Mouse (Mus musculus) common myeloid progenitor, adult 5-6 weeks (primary cell): Measurements from ENCODE around the gene Fstl3. TPM values are rescaled to one million over a fixed set of nuclear protein-coding genes. Genes with fewer than 3 reads are reported as not detected.

Experiments used
- ATAC-seq: replicated peaks from 2 replicates; pipeline ENCODE4 v1.8.0; 2016; ENCODE audit warnings: low read depth, mild to moderate bottlenecking, moderate TSS enrichment, inconsistent platforms; ENCODE audit not compliant: poor library complexity, severe bottlenecking
- total RNA-seq: library from RNA; stranded (forward); fragments of 200-1000, 187-1606 nt; gene quantifications from 2 replicates; pipeline ENCODE4 v1.2.3, GENCODE M21; 2017

The Fstl3 gene
- total RNA-seq, 1 experiment from 2014 or later: 0.50 TPM

DNA sequence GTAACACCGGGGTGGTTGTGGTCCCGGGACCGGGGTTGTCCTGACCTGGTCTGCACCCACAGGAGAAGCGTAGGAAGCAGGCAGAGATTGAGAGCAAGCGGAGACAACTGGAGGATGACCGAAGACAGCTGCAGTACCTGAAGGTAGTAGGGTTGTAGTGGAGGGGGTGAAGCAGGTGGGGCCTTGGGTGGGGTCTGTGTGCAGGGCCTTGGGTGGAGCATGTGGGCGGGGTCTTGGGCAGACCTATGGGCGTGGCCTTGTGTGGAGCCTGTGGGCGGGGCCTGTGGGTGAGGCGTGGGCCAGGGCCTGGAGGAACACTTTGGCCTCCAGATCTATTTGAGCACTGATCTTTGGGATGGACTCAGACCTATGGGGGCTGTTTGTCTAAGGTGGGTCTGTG lies 29.9 kb downstream of the Fstl3 start:
- ATAC-seq: no peak

DNA sequence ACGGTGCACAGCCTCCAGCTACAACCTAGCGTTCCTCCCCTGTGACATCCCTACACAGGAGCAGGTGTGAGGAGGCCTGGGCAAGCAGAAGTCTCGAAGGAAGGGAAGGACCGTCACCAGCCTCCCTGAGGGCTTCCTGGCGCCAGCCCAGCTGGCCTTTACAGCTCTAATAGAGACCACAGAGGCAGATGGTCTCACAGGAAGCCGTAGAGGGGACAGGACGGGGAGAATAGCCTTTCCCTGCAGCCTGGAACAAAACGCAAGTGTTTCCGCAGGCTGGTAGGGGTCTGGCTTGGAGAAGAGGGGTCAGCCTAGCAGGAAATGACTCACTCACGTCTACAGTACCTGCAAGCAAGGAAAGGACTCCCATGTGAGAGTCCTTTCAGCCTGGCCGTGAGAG lies 30.8 kb downstream of the Fstl3 start:
- no peak for ATAC-seq

DNA sequence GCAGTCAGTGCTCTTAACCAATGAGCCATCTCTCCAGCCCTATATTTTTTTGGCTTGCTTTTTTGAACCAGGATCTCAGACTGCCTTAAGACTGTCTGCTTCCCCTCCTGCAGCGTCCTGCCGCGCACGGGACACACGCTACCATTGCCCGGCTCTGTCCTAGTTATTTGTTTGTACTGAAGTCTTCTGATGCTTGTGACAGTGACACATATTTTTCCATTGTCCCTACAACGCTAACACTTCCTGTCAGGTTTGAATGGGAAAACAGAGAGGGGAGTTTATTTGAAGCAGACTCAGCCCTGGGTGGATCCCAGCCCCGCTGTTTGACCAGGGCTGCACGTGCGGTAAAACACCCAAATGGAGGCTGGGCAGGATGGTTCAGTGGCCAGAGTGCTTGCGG lies 31.7 kb downstream of the Fstl3 start:
- no peak for ATAC-seq

DNA sequence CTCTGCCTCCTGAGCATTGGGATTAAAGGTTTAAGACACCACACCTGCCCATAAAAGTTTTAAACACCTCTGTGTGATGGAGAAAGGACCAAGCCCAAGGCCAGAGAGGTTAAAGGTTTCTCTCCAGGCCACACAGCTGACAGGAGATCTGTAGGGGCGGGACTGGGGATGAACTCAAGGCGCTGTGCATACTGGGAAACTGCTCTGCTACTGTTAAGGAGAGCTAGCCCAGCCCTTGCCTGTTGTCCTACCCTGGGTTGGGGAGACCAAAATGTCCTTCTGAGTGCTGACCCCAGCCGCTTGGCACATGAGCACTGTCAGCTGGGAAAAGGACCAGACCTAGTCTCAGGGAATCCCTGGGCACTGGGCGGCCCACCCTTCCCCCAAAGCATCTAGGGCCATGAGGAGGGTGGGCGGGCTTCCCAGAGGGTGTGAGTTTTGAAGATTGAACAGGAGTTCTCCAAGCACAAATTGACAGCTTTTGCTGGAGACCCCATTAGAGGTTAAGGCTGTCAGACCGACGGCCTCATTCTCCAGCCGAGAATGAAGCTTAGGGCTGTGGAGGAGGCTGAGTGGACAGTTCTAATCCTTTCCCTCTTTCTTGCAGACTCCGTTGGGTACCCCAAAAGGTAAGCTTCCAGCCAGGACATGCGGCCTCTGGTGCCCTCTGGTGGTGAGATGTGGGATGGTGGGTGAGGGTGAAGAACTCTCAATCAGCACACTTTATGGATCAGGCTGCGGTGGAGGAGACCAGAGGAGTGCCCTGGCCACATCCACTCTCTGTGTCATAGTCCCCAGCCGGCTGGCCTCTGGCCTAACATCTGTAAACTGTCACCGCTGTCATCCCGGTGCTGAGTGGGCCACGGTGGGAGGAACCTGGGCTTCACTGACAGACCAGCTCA lies 34.9 kb downstream of the Fstl3 start:
- ATAC-seq: peak; percentile 93

DNA sequence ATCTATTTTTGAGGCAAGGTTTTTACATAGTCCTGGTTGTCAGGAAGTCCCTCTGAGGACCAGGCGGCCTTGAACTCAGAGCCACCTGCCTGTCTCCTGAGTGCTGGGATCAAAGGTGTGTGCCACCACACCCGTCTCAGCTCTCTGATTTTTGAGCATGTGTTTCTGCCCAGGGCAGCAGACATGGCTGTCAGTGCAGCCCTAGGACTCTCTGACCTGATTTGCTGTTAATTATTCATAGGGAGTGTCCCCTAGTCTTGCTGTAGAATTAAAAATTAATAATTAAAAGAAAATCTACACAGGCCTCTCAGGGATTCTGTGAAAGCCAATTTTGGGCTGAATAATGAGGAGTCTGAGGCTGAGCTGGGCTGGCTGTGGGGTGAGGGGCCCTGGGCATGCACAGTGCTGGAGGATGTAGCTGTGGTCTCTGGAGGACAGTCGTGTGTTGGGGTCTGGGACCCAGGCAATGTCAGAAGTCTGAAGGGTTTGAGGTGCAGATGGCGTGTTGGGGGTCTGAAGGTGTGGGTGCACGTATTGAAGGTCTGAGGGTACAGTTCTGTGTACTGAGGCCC lies 37.3 kb downstream of the Fstl3 start:
- ATAC-seq: no peak

DNA sequence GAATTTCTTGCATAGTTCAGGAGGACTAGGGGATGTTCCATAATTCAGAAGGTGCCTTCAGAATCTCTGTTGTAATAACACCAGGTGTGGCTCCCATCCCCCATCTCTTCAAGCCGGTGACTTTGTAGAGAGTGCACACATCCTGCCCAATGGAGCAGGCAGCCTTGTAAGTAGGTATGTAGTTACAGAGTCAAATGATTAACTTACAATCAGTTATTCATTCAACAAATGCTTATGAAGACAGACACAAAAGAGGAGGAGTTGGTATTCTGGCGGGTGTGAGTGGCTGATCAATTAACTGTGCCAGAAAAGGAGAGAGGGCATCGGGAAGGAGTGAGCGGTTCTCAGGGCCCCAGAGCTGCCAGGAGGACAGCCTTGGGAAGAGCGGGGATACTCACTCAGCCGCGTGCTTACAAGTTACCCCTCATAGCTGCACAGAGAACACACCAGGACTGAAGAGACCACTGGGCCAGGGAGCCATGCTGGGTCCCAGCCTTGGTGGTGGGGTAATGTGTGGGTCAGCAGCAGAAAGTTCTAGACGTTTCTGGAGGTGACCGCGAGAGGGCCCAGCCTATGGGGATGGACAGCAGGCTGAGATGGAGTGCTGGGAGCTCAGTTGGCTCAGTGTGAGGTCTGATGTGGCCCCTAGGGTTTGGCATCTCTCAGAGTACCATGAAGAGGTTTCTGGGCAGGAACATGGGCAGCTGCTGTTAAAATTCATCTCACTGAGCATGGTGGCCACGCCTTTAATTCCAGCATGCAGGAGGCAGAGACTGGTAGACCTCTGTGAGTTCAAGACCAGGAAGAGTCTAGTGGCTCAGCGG lies 38.8 kb downstream of the Fstl3 start:
- no peak for ATAC-seq

DNA sequence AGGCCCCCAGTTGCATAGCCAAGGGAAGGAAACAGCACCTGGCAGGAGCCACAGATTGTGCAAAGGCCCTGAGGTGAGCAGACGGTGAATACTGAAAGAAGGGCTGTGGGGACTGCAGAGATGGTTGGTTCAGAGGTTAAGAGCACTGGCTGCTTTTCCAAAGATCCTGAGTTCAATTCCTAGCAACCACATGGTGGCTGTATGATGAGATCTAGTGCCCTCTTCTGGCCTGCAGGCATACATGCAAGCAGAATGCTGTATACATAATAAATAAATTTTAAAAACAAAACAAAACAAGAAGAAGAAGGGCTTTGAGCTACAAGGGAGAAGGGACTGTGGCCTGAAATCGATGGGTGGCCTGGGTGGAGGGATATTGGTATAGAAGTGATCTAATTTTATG lies 40.0 kb downstream of the Fstl3 start:
- no peak for ATAC-seq

DNA sequence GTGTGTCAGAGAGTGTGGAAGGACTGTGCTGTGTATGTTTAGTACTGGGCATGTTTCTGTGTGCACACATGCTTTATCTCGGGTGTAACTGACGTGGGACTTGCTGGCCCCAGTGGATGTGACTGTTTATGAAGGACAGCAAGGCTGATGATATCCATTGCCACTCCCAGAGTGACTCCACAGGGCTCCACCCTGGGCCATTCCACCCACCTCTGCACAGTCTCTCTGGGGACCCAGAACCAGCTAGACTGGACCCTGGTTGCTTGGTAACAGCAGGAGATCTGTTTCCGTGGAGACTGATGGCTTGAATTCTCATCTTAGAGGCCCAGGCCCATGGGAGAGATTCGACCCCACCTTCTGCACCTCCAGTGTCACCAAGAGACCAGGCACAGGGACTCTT lies 41.2 kb downstream of the Fstl3 start:
- no peak for ATAC-seq

DNA sequence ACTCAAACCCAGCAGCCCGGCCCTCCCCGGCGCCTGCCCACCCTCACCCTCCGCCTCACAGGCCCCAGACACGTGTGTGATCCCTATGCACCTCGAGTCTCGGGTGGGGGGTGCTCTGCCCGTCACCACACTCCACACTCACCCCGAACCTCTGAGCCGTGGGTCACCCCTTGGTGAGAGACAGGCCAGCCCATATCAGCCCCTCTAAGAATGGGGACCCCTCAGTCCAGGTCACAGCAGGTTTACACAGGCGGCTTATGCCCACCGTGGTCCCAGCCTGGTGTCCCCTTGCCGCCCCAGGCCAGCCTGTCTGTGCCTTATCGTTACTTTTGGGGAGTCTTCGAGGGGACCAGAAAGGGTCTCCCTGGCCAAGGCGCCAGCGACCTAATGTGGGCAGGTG lies 42.5 kb downstream of the Fstl3 start:
- ATAC-seq: no peak

DNA sequence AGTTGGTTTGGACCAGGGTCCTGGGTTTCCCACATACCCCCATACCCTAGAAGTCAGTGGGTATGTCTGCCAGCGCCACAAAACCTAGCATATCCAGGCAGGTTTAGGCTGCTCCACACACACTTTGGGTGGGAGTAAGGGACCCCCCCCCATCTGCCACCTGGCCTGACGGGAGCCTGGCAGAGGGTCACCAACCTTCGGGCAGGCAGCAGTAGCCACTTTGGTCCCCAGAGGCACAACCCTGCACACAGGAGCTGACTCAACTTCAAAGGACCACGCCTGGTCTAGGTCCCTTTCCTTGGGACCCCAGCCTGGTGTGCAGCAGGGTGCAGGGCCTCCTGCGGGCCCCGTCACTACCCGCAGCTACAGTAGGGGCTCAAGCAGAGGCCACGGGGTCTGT lies 43.2 kb downstream of the Fstl3 start:
- ATAC-seq: no peak

DNA sequence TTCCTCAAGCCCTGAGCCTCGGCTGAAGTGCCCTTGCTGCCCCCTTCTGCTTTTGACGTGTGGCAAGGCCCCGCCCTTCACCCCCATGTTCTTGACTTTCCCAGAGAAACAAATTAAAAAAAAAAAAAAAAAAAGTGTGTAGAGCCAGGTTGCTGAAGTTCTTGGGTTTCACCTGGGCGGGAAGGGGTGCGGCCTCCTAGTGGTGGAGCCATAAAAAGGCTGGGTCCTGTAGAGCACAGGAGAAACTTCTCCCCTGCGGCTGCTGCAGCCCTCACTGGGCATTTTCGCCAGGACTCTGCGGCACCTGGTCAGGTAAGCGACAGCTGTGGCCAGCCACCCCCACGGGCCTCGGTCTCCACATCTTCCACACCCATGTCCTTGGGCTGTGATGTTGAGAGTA lies 43.7 kb downstream of the Fstl3 start, which contains the start of gene Misp:
TSS of gene Misp (plus strand) at position 208 of the 400 bp plus-strand sequence.
- ATAC-seq: no peak

DNA sequence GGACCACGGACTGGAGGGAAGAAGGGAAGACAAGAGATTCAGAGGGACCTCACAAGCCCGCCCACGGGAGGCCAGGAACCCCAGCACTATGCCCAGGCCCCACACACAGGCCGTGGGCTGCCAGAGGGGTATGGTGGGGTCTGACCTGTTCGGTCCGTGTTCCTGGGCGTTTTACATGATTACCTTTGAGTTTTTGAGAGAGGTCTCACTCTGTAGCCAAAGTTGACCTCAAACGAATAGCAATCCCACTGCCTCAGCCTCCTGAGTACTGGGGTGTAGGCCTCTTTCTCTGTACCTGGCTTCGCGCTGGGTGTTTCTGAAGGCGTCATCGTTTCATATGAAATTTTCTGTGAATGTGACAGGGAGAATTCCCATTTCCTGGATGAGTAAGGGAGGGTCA lies 44.7 kb downstream of the Fstl3 start:
- ATAC-seq: no peak

DNA sequence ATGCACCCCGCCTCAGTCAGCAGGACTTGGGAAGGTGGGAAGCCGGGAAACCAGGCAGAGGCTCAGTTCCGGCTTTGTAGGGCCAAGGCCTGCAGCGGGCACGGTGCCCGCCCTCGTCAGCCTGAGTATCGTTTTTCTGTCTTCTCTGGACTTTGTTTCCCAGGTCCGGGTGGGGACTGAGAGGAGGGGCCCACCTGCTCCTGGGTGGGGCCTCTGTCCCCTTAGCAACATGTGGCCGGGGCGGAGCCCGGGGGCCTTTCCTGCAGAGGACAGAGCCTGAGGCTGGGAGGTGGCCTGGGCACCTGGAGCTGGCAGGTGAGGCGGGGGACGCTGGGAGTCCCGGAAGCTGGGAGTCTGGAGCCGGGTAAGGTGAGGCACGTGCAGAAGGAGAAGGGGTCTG lies 45.3 kb downstream of the Fstl3 start:
- ATAC-seq: no peak

DNA sequence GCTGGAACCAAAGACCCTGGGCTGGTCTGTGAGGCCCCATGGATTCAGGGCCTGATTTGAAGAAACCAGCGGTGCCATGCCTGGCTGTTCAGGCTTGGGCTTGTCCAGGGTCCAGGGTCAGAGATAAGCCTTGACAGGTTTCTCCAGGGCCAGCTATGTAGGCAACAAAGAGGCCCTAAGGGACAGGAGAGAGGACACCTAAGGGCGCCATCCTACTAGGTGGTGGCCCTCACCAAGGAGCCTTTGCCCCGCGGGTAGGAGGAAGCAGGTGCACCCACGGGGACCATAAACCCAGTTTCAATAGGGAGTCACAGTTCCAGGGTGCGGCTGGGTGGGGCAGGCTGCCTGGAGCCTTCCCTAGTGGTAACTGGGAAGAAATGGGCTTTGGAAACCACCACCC lies 45.9 kb downstream of the Fstl3 start:
- ATAC-seq: no peak

DNA sequence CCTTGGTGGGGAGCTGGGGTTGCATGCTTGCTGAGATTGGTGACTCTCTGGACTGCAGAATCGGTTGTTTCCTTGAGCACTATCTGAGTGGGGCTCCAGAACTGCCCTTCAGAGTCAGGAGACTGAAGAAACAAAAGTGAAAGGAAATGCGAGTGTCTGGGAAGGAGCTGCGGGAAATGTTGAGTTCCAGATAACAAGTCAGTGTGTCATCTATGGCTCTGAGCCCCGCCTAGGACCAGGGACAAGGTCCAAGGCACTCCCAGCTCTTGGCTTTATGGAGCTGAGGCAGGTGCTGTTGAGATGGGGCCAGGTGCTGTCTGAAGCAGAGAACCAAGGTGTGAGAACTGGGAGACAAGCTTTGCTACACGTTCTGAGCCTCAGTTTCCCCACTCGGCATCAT lies 47.3 kb downstream of the Fstl3 start:
- ATAC-seq: peak; percentile 76

DNA sequence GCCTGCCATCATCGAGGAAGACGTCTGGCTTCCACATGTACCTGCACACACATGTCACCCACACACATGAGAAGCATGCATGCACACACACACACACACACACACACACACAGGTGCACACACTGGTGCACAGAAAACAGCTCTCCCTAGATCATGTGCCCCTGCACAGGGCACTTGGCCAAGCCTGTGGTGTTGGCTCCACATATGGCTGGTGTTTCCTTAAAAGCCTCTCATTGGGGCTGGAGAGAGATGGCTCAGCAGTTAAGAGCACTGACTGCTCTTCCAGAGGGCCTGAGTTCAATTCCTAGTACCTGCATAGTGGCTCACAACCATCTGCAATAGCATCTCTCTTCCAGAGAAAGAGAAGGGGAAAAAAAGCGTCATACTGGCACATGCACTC lies 54.5 kb downstream of the Fstl3 start:
- ATAC-seq: peak; percentile 39

Other genes with a start within 250 kb of the Fstl3 start
- 4.1 and 4.7 TPM in 2 replicates for gene Plpp2, start 243.5 kb upstream of the Fstl3 start, total RNA-seq
- 13.6 and 18.3 TPM in 2 replicates for gene Mier2, start 222.1 kb upstream of the Fstl3 start, total RNA-seq
- gene Theg, start 189.9 kb upstream of the Fstl3 start, total RNA-seq: not detected in 2 replicates
- not detected in 2 replicates for gene C2cd4c, start 163.2 kb upstream of the Fstl3 start, total RNA-seq
- gene Shc2, start 139.4 kb upstream of the Fstl3 start, total RNA-seq: not detected in 2 replicates
- gene Odf3l2, start 131.5 kb upstream of the Fstl3 start, total RNA-seq: not detected in 2 replicates
- gene Madcam1, start 112.7 kb upstream of the Fstl3 start, total RNA-seq: not detected in 2 replicates
- gene Tpgs1, start 107.9 kb upstream of the Fstl3 start, total RNA-seq: 5.3 and 9.9 TPM in 2 replicates
- 109 and 113 TPM in 2 replicates for gene Cdc34, start 95.1 kb upstream of the Fstl3 start, total RNA-seq
- gene Gzmm, start 88.3 kb upstream of the Fstl3 start, total RNA-seq: 0.96 and 1.6 TPM in 2 replicates
- 283 and 298 TPM in 2 replicates for gene Bsg, start 72.8 kb upstream of the Fstl3 start, total RNA-seq
- gene Hcn2, start 60.6 kb upstream of the Fstl3 start, total RNA-seq: not detected in 2 replicates
- 10.3 and 16.1 TPM in 2 replicates for gene Polrmt, start 30.7 kb upstream of the Fstl3 start, total RNA-seq
- not detected in 2 replicates for gene Fgf22, start 22.2 kb upstream of the Fstl3 start, total RNA-seq
- gene Rnf126, start 10.3 kb upstream of the Fstl3 start, total RNA-seq: 12.9 and 21.0 TPM in 2 replicates
- 9.4 and 16.3 TPM in 2 replicates for gene Prss57, start 13.7 kb downstream of the Fstl3 start, total RNA-seq
- gene Palm, start 16.3 kb downstream of the Fstl3 start, total RNA-seq: 21.8 and 24.8 TPM in 2 replicates
- not detected in 2 replicates for gene Misp, start 43.7 kb downstream of the Fstl3 start, total RNA-seq
- 210 and 221 TPM in 2 replicates for gene Ptbp1, start 77.2 kb downstream of the Fstl3 start, total RNA-seq
- gene Prtn3, start 97.2 kb downstream of the Fstl3 start, total RNA-seq: 131 and 159 TPM in 2 replicates
- gene Plppr3, start 97.4 kb downstream of the Fstl3 start, total RNA-seq: 40.8 and 46.6 TPM in 2 replicates
- gene Elane, start 109.0 kb downstream of the Fstl3 start, total RNA-seq: 61.2 and 92.1 TPM in 2 replicates
- gene Cfd, start 113.6 kb downstream of the Fstl3 start, total RNA-seq: not detected in 2 replicates
- 17.3 and 19.3 TPM in 2 replicates for gene Med16, start 131.7 kb downstream of the Fstl3 start, total RNA-seq
- gene Gm26602, start 133.6 kb downstream of the Fstl3 start, total RNA-seq: 7.0 and 11.2 TPM in 2 replicates
- gene Kiss1r, start 139.7 kb downstream of the Fstl3 start, total RNA-seq: 0.73 TPM in 1 of 2 replicates, not detected in the other
- gene R3hdm4, start 143.9 kb downstream of the Fstl3 start, total RNA-seq: 38.4 and 50.7 TPM in 2 replicates
- gene Arid3a, start 149.8 kb downstream of the Fstl3 start, total RNA-seq: 11.5 and 16.0 TPM in 2 replicates
- gene Wdr18, start 182.9 kb downstream of the Fstl3 start, total RNA-seq: 26.5 and 27.2 TPM in 2 replicates
- not detected in 2 replicates for gene Grin3b, start 193.4 kb downstream of the Fstl3 start, total RNA-seq
- 44.8 and 56.7 TPM in 2 replicates for gene Tmem259, start 207.1 kb downstream of the Fstl3 start, total RNA-seq
- 62.2 and 72.9 TPM in 2 replicates for gene Cnn2, start 211.3 kb downstream of the Fstl3 start, total RNA-seq
- 10.7 and 15.5 TPM in 2 replicates for gene Abca7, start 219.2 kb downstream of the Fstl3 start, total RNA-seq
- 85.6 and 106 TPM in 2 replicates for gene Arhgap45, start 239.4 kb downstream of the Fstl3 start, total RNA-seq